Mouse (Mus musculus) intestine, embryonic 14.5 days (tissue): Measurements from ENCODE around the gene Gpr37l1. TPM values are rescaled to one million over a fixed set of nuclear protein-coding genes. Genes with fewer than 3 reads are reported as not detected.
"Not testable (repeated sequence)": the region's sequence is repeated elsewhere in the genome, so short reads cannot be mapped to it uniquely, and the experiment has no call there.

ENCODE experiments used
- ATAC-seq: fragments of 200-750 bp; cut with Nextera tagmentation; replicated peaks from 2 replicates; pipeline ENCODE4 v1.8.0; 2017; ENCODE audit warnings: low read depth, moderate number of reproducible peaks, moderate TSS enrichment, moderate library complexity; ENCODE audit not compliant: low FRiP score, low TSS enrichment
- DNase-seq: peaks from one replicate; pipeline ENCODE4 v3.0.0-alpha.2; 2018; ENCODE audit warnings: low spot score
- H3K27ac ChIP-seq: fragments of 300-500 bp; sonication (generic); 2 replicates; pipeline ENCODE4 v1.5.1; 2014; ENCODE audit warnings: low read depth, mild to moderate bottlenecking, control low read depth
- H3K27me3 ChIP-seq: fragments of 300-500 bp; sonication (generic); replicated peaks from 2 replicates; pipeline ENCODE4 v1.6.1; 2014; ENCODE audit warnings: low read length, control low read depth; ENCODE audit not compliant: control insufficient read depth, insufficient read depth
- H3K36me3 ChIP-seq: fragments of 300-500 bp; sonication (generic); 2 replicates; pipeline ENCODE4 v1.6.1; 2014; ENCODE audit warnings: low read length, control low read depth; ENCODE audit not compliant: control insufficient read depth, insufficient read depth
- H3K4me1 ChIP-seq: fragments of 300-500 bp; sonication (generic); replicated peaks from 2 replicates; pipeline ENCODE4 v1.6.1; 2014; ENCODE audit warnings: low read length, control low read depth, mixed read lengths; ENCODE audit not compliant: control insufficient read depth, insufficient read depth
- H3K4me2 ChIP-seq: fragments of 300-500 bp; sonication (generic); 2 replicates; pipeline ENCODE4 v1.6.1; 2014; ENCODE audit warnings: low read length
- H3K4me3 ChIP-seq: fragments of 300-500 bp; sonication (generic); 2 replicates; pipeline ENCODE4 v1.5.1; 2014; ENCODE audit warnings: low read depth, low read length, control low read depth, mixed read lengths
- H3K9ac ChIP-seq: fragments of 300-500 bp; sonication (generic); 2 replicates; pipeline ENCODE4 v1.6.1; 2014; ENCODE audit warnings: mild to moderate bottlenecking, low read length
- H3K9me3 ChIP-seq: fragments of 300-500 bp; sonication (generic); 2 replicates; pipeline ENCODE4 v1.6.1; 2016; ENCODE audit warnings: low read length, control low read depth; ENCODE audit not compliant: control insufficient read depth
- WGBS: fragments of 180-500 bp; shearing (Covaris S2); extraction: QIAGEN DNeasy Blood & Tissue Kit; methylation state at CpG from one replicate; pipeline ENCODE4 v1.1.7; 2014; 5-methylcytosine and 5-hydroxymethylcytosine counted together
- polyA plus RNA-seq: library from polyadenylated mRNA; unstranded; fragments of >200 nt; fragmentation: Nextera tagmentation; extraction: Ambion mirVana; gene quantifications from 2 replicates; pipeline ENCODE4 v1.2.1, GENCODE M21; 2014

Gpr37l1 gene
- polyA plus RNA-seq, 1 experiment from 2014 or later, result 0.35 TPM

DNA sequence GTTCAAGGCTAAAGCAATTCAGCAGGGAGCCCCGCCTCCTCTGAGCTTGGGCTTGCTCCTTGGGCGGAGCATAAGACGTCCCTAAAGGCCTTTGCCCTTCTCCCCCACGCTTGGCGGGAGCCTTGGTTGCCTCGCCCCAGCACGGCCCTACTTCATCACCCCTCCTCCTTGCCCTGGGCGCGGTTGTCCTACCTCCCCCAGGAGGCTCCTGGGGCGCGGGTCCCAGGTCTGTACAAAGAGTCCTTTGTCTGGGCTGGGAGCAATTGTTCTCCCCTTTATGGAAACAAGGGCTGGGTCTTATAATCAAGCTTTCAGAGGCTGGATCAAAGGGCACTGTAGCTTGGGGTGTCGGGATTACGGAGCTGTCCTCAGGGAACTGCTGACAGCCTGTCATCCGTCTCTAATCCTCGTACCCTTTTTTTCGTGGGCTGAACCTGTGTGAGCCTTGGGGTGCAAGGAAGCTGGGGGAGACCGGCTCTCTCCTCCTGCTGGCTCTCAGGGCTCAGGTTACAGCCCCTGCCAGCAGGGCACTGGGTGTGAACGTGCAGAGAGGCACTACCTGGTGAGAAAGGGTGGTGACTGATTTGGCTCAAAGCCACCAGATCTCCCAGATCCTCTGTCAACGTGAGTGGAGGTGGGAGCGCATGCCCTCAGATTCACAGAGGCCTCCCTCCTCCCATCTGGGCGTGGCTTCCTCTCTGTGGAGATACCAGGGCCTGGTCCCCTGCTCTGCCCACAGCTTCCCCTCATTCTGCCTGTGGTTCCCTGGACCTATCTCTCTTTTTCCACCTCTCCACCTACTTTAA, 31.7 kb upstream of the Gpr37l1 start:
- 5% methylated on average over 21 of the region's 21 CpGs for WGBS
- peaks cover 5% of the 10 kb centered on the region; the same call in 1 of the 2 replicates for H3K4me1 ChIP-seq
- H3K27me3 ChIP-seq, result no peaks in the 10 kb centered on the region
- H3K27ac ChIP-seq, result peak overlapping the region; percentile 84
- no peaks in the 10 kb centered on the region for H3K36me3 ChIP-seq
- H3K4me3 ChIP-seq, result no peak overlapping the region
- DNase-seq (peak; percentile 83), ATAC-seq (peak; percentile 96)
- H3K4me2 ChIP-seq, result peak overlapping the region; percentile 21
- H3K9ac ChIP-seq, result peak overlapping the region; percentile 11; the same call in 1 of the 2 replicates
- H3K9me3 ChIP-seq, result no peaks in the 10 kb centered on the region

DNA sequence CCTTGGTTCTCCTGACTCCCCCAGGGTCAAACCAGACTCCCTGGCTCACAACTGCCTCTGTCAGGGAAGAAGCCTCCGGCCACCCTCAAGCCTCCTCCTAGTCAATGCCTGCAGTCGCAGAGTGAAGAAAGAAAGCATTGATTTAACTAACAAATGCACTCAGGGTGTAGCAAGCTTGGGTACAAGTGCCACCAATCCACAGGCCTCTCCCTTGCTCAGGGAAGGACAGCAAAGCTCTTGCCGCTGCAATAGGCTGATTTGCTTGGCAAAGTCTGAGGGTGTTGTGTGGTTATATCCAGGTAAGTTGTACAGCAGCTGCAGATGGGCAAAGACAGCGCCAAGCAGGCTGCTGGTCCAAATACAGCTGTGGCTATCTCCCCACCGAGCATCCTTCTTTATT, 30.9 kb upstream of the Gpr37l1 start:
- DNase-seq (no peak), ATAC-seq (no peak)
- Histone ChIP-seq H3K4me3 (no peak overlapping the region), H3K27ac (peak overlapping the region; percentile 84), H3K27me3 (no peaks in the 10 kb centered on the region), H3K4me2 (peak overlapping the region; percentile 21; the same call in 1 of the 2 replicates), H3K4me1 (peaks cover 5% of the 10 kb centered on the region; the same call in 1 of the 2 replicates), H3K9ac (no peak overlapping the region), H3K9me3 (no peaks in the 10 kb centered on the region), H3K36me3 (no peaks in the 10 kb centered on the region)
- WGBS, result 38% methylated on average over 5 of the region's 5 CpGs

DNA sequence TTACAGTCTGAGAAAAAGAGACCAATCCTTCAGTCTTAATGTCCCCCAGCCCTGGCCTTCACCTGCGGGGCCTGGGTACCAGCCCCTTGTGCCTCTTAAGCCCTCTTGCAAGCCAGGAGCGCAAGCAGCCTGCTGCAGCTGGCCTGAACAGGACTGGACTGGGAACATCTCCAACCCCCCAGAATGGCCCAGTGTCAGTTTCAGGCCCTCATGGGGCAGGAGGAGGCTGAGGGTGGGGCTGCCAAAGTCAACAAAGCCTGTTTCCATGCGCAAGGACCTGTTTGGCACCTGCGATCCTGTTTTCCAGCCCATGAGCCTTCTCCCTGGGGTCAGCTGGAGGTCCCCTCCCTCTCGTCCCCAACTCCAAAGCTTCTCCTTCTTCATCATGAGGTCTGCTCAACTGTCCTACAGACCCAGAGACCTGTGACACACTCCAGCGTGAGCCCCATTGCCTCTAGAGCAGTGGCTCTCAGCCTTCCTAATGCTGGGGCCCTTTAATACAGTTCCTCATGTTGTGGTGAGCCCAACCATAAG, 28.5 kb upstream of the Gpr37l1 start:
- DNase-seq (no peak), ATAC-seq (no peak)
- no peaks in the 10 kb centered on the region for H3K9me3 ChIP-seq
- H3K9ac ChIP-seq, result no peak overlapping the region
- H3K36me3 ChIP-seq, result no peaks in the 10 kb centered on the region
- 74% methylated on average over 6 of the region's 6 CpGs for WGBS
- no peak overlapping the region for H3K4me3 ChIP-seq
- peaks cover 5% of the 10 kb centered on the region; the same call in 1 of the 2 replicates for H3K4me1 ChIP-seq
- no peak overlapping the region for H3K4me2 ChIP-seq
- no peak overlapping the region for H3K27ac ChIP-seq
- no peaks in the 10 kb centered on the region for H3K27me3 ChIP-seq

DNA sequence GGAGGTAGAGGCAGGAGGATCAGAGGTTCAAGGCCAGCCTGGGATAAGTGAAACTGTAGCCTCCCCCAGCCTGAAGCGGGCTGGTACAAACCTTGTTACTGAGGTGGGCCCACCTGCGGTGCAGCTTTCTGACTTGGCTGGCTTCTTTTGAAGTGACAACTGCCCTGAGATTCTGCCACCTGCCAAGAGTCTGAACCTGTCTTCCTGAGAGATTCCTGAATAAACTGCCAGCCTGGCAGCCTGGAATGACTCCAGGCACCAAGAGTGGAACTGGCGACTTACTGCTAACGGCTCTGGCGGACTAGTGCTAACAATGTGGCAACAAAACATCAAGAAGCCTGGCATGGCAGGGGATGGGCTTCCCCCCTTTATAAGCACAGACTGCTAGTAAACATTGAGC, 26.9 kb upstream of the Gpr37l1 start:
- 76% methylated on average over 5 of the region's 5 CpGs for WGBS
- not testable (repeated sequence) for H3K27ac ChIP-seq, DNase-seq, H3K27me3 ChIP-seq, H3K4me1 ChIP-seq, H3K36me3 ChIP-seq, H3K4me3 ChIP-seq, H3K9me3 ChIP-seq, H3K9ac ChIP-seq, H3K4me2 ChIP-seq, ATAC-seq

DNA sequence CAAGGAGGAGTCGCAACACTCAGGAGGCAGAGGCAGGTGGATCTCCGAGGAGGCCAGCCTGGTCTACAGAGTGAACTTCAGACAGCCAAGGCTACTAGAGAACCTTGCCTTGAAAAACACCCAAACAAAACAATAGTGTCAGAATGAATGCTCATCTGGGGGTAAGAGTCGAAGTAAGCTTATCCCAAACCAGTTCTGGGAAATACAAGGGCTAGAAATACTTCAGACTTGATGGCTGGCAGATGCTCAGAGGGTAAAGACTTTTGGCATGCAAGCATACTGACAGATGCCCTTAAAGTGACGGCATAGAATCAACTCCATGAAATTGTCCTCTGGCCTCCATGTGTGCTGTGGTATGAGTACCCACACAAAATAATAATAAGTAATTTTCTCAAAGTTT, 21.7 kb upstream of the Gpr37l1 start:
- ATAC-seq (no peak), DNase-seq (no peak)
- Histone ChIP-seq H3K36me3 (no peaks in the 10 kb centered on the region), H3K9me3 (no peaks in the 10 kb centered on the region), H3K4me1 (no peaks in the 10 kb centered on the region), H3K9ac (no peak overlapping the region), H3K27ac (no peak overlapping the region), H3K4me2 (no peak overlapping the region), H3K27me3 (no peaks in the 10 kb centered on the region), H3K4me3 (no peak overlapping the region)
- WGBS, result 91% methylated on average over 4 of the region's 4 CpGs

DNA sequence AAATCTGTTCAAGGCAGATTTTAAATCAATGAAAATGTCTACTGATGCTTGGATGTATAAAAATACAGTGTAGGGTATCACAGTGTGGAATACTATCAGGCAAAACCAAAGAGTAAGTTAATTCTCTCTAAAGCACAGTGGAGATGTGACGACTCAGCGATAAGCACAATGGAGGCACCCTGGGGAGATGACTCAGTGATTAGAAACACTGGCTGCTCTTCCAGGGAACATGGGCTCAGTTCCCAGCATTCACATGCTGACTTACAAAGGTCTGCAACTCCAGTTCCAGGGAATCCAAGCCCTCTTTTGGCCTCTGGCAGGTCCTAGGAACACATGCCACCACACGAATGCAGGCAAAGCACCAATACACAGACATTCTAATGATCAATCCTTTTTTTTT, 20.7 kb upstream of the Gpr37l1 start:
- DNase-seq, result no peak
- Histone ChIP-seq H3K4me2 (no peak overlapping the region), H3K27me3 (no peaks in the 10 kb centered on the region), H3K9ac (no peak overlapping the region), H3K4me3 (no peak overlapping the region), H3K27ac (no peak overlapping the region), H3K4me1 (no peaks in the 10 kb centered on the region), H3K9me3 (no peaks in the 10 kb centered on the region), H3K36me3 (no peaks in the 10 kb centered on the region)
- ATAC-seq, result no peak
- WGBS, result 46% methylated on average over 3 of the region's 3 CpGs

DNA sequence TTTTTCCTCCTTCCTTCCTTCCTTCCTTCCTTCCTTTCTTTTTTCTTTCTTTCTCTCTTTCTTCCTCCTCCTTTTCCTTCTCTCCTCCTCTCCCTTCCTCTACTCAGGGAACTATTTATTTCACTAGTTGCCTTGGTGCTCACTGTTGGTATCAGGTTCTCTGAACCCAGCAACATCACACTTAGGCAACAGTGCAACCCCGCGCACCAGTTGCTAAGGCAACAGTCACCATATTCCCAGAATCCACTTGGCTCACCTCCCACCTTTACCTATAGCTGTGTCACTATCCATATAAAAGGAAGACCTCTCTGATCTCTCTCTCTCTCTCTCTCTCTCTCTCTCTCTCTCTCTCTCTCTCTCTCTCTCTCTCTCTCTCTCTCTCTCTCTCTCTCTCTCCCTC, 19.5 kb upstream of the Gpr37l1 start:
- not testable (repeated sequence) for ATAC-seq, H3K36me3 ChIP-seq

DNA sequence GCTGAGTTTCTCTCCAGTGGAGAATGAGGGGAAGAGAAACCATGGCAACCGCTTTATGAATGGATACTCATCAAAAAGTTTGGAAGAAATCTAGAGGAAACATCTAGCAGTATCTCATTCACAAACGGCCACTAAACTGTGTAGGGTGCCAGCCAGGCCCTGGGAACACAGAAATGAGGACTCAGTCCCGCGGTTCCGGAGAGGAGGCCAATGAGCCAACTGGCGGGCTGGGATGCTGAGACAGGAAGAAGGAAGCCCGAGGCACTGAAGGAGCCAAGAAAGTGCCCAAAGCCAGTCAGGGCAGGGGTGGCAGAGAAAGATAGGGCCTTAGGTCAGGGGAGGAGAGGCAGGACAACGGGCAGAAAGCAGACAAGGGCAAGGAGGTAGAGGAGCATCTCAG, 18.9 kb upstream of the Gpr37l1 start:
- H3K36me3 ChIP-seq, result no peaks in the 10 kb centered on the region
- no peak overlapping the region for H3K27ac ChIP-seq
- no peak overlapping the region for H3K9ac ChIP-seq
- H3K4me2 ChIP-seq, result no peak overlapping the region
- ATAC-seq (no peak), DNase-seq (no peak)
- no peak overlapping the region for H3K4me3 ChIP-seq
- H3K4me1 ChIP-seq, result no peaks in the 10 kb centered on the region; the same call in 1 of the 2 replicates
- no peaks in the 10 kb centered on the region for H3K27me3 ChIP-seq
- WGBS, result 42% methylated on average over 8 of the region's 8 CpGs
- H3K9me3 ChIP-seq, result no peaks in the 10 kb centered on the region

More for the DNA sequence above, 19.5 kb upstream of the Gpr37l1 start:
- not testable (repeated sequence) for H3K9me3 ChIP-seq, H3K4me2 ChIP-seq, H3K4me1 ChIP-seq, H3K9ac ChIP-seq, H3K4me3 ChIP-seq, H3K27me3 ChIP-seq, DNase-seq, H3K27ac ChIP-seq
- WGBS, result 34% methylated on average over 2 of the region's 2 CpGs

DNA sequence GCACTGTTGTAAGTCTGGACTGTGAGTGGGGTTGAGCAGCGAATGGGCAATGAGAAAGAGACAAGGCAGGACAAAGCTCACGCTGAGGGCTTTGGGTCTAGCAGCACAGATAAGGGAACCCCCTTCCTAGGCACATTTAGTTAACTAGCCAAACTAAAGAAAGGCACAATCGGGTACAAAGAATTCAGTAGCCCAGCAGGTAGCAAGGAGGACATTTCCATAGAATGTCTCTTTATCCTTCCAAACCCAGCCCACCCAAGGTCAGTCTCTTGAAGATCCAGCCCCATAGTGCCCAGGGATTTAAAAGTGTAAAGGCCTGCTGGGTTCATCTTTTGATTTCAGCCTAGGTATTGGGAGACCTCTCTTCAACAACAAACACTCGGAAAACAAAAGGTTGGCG, 18.5 kb upstream of the Gpr37l1 start:
- Histone ChIP-seq H3K4me2 (no peak overlapping the region), H3K9me3 (no peaks in the 10 kb centered on the region), H3K27me3 (no peaks in the 10 kb centered on the region), H3K9ac (no peak overlapping the region), H3K27ac (no peak overlapping the region), H3K4me1 (no peaks in the 10 kb centered on the region; the same call in 1 of the 2 replicates), H3K4me3 (no peak overlapping the region), H3K36me3 (no peaks in the 10 kb centered on the region)
- DNase-seq (no peak), ATAC-seq (no peak)
- 50% methylated on average over 5 of the region's 5 CpGs for WGBS
